Mouse (Mus musculus) CH12.LX (cell line): ENCODE measurements around the gene Pld5. TPM values are rescaled to one million over a fixed set of nuclear protein-coding genes. Genes with fewer than 3 reads are reported as not detected.

Experiments
- DNase-seq: peaks from one replicate; pipeline ENCODE4 v3.0.0-alpha.2; 2013; ENCODE audit errors: extremely low read depth
- H3K27ac ChIP-seq: 2 replicates; pipeline ENCODE4 v1.5.1; 2012; ENCODE audit warnings: low read depth, mild to moderate bottlenecking, control low read depth, moderate library complexity; ENCODE audit not compliant: insufficient read depth
- H3K27me3 ChIP-seq: replicated peaks from 2 replicates; pipeline ENCODE3; 2012; ENCODE audit warnings: inconsistent platforms
- H3K36me3 ChIP-seq, 2 experiments: replicated peaks in 1 of 2; 2 replicates each; pipeline versions ENCODE3 to v1.6.1; 2012; ENCODE audit warnings: inconsistent platforms in 1 of 2, low read length in 1 of 2, mild to moderate bottlenecking in 1 of 2, mixed read lengths in 1 of 2, moderate library complexity in 1 of 2; ENCODE audit not compliant: control insufficient read depth in 1 of 2, insufficient read depth in 1 of 2
- H3K4me1 ChIP-seq, 2 experiments: 2 replicates each; pipeline ENCODE4 v1.6.1; 2012; ENCODE audit warnings: inconsistent platforms in 1 of 2, moderate library complexity in 1 of 2; ENCODE audit not compliant: insufficient read depth in 2 of 2, control insufficient read depth in 1 of 2
- H3K4me2 ChIP-seq: 2 replicates; pipeline ENCODE4 v1.6.1; 2012; ENCODE audit warnings: low read depth, mild to moderate bottlenecking, control low read depth; ENCODE audit not compliant: poor library complexity, insufficient read depth, severe bottlenecking
- H3K4me3 ChIP-seq, 3 experiments: fragments of 150-350 bp in 1 of 3; sonication (generic) in 1 of 3; replicated peaks in 1 of 3; 2 replicates each; pipeline versions ENCODE3 to v1.5.1; 2011 to 2012; ENCODE audit warnings: low read depth in 2 of 3, low read length in 2 of 3, mild to moderate bottlenecking in 2 of 3, moderate library complexity in 2 of 3, control low read depth in 1 of 3, improper control_type of control experiment in 1 of 3, inconsistent platforms in 1 of 3, mixed read lengths in 1 of 3; ENCODE audit not compliant: poor library complexity in 1 of 3
- H3K79me2 ChIP-seq: replicated peaks from 2 replicates; pipeline ENCODE4 v1.6.1; 2012; ENCODE audit warnings: mild to moderate bottlenecking, moderate library complexity; ENCODE audit not compliant: control insufficient read depth, poor library complexity, insufficient read depth, severe bottlenecking; ENCODE audit errors: extremely low read depth
- H3K9ac ChIP-seq: 2 replicates; pipeline ENCODE4 v1.6.1; 2012; ENCODE audit warnings: low read depth, mild to moderate bottlenecking, control low read depth, moderate library complexity; ENCODE audit not compliant: insufficient read depth
- H3K9me3 ChIP-seq: replicated peaks from 2 replicates; pipeline ENCODE3; 2012; ENCODE audit warnings: low read length, inconsistent platforms, mixed read lengths
- BHLHE40 ChIP-seq: IDR thresholded peaks from 2 replicates; pipeline ENCODE4 v1.6.1; 2011; ENCODE audit warnings: mild to moderate bottlenecking, low read depth, low read length, improper control_type of control experiment
- CHD1 ChIP-seq: IDR thresholded peaks from 2 replicates; pipeline ENCODE4 v1.6.1; 2012; ENCODE audit warnings: low read depth, low read length, improper control_type of control experiment, inconsistent platforms
- CHD2 ChIP-seq: IDR thresholded peaks from 2 replicates; pipeline ENCODE4 v1.6.1; 2011; ENCODE audit warnings: low read length, improper control_type of control experiment
- E2F4 ChIP-seq: IDR thresholded peaks from 2 replicates; pipeline ENCODE4 v1.6.1; 2011; ENCODE audit warnings: low read depth, low read length, improper control_type of control experiment; ENCODE audit not compliant: insufficient replicate concordance
- ETS1 ChIP-seq: conservative IDR thresholded peaks from 2 replicates; pipeline ENCODE4 v1.6.1; 2012; ENCODE audit warnings: low read depth, mild to moderate bottlenecking, inconsistent platforms, low read length, improper control_type of control experiment, moderate library complexity
- GABPA ChIP-seq: IDR thresholded peaks from 2 replicates; pipeline ENCODE4 v1.6.1; 2012; ENCODE audit warnings: low read depth, low read length, improper control_type of control experiment, inconsistent platforms; ENCODE audit not compliant: insufficient replicate concordance
- HCFC1 ChIP-seq: IDR thresholded peaks from 2 replicates; pipeline ENCODE4 v1.6.1; 2012; ENCODE audit warnings: low read depth, mild to moderate bottlenecking, inconsistent platforms, low read length, improper control_type of control experiment
- JUN ChIP-seq: IDR thresholded peaks from 2 replicates; pipeline ENCODE4 v1.6.1; 2011; ENCODE audit warnings: low read depth, mild to moderate bottlenecking, low read length, improper control_type of control experiment, moderate library complexity; ENCODE audit not compliant: insufficient read depth
- MAFK ChIP-seq: IDR thresholded peaks from 2 replicates; pipeline ENCODE4 v1.6.1; 2011; ENCODE audit warnings: low read length, improper control_type of control experiment; ENCODE audit not compliant: insufficient replicate concordance
- MEF2A ChIP-seq: IDR thresholded peaks from 2 replicates; pipeline ENCODE4 v1.6.1; 2014; ENCODE audit warnings: low read depth, mild to moderate bottlenecking, inconsistent platforms, low read length, improper control_type of control experiment, borderline replicate concordance
- MXI1 ChIP-seq: IDR thresholded peaks from 2 replicates; pipeline ENCODE4 v1.6.1; 2011; ENCODE audit warnings: mild to moderate bottlenecking, low read depth, low read length, improper control_type of control experiment
- MYC ChIP-seq: IDR thresholded peaks from 2 replicates; pipeline ENCODE4 v1.6.1; 2011; ENCODE audit warnings: low read depth, mild to moderate bottlenecking, improper control_type of control experiment, low read length
- NELFE ChIP-seq: IDR thresholded peaks from 2 replicates; pipeline ENCODE4 v1.6.1; 2011; ENCODE audit warnings: low read depth, low read length, improper control_type of control experiment
- PAX5 ChIP-seq: IDR thresholded peaks from 2 replicates; pipeline ENCODE4 v1.6.1; 2012; ENCODE audit warnings: low read length, inconsistent platforms, mixed read lengths
- RAD21 ChIP-seq: IDR thresholded peaks from 2 replicates; pipeline ENCODE4 v1.6.1; 2011; ENCODE audit warnings: low read depth, mild to moderate bottlenecking, low read length, improper control_type of control experiment, moderate library complexity
- RCOR1 ChIP-seq: conservative IDR thresholded peaks from 2 replicates; pipeline ENCODE4 v1.6.1; 2012; ENCODE audit warnings: low read depth, mild to moderate bottlenecking, inconsistent platforms, low read length, improper control_type of control experiment
- TBP ChIP-seq: conservative IDR thresholded peaks from 2 replicates; pipeline ENCODE4 v1.6.1; 2011; ENCODE audit warnings: low read depth, low read length, improper control_type of control experiment
- UBTF ChIP-seq: IDR thresholded peaks from 2 replicates; pipeline ENCODE4 v1.6.1; 2012; ENCODE audit warnings: low read depth, mild to moderate bottlenecking, inconsistent platforms, low read length, improper control_type of control experiment, moderate library complexity
- dilution Hi-C: fragments of 300-500 bp; cut with MboI; formaldehyde crosslinking; loops from 2 replicates; pipeline ENCODE4 v1.14.3; 2020; ENCODE audit warnings: low sequenced_read_pairs; ENCODE audit not compliant: extremely low pct_unique_long_range_greater_than_20kb, extremely low pct_ligation_motif_present
- in situ Hi-C: fragments of 300-500 bp; cut with MboI; formaldehyde crosslinking; loops from 3 replicates; pipeline ENCODE4 v1.14.3; 2019; ENCODE audit warnings: low sequenced_read_pairs, low pct_ligation_motif_present, low pct_unique_long_range_greater_than_20kb, mixed read lengths
- polyA plus RNA-seq: library from polyadenylated mRNA; unstranded; fragments of >175 nt; gene quantifications from 2 replicates; pipeline ENCODE4 v1.2.1, GENCODE M21; 2012; ENCODE audit warnings: low read depth; ENCODE audit not compliant: insufficient read length
- total RNA-seq, 2 experiments: library from RNA; depleted of rRNA; stranded (reverse); fragments of 300-350 nt in 1 of 2; fragments of >200 nt in 1 of 2; gene quantifications; 2 replicates each; pipeline ENCODE4 v1.2.3; 2012 to 2014

The Pld5 gene
- total and polyA plus RNA-seq, 3 experiments = not detected

GRCm38 (mm10) chr1:176076799-176077198 is 198.3 kb downstream of the Pld5 start:
- TF ChIP-seq ETS1 (no peak), HCFC1 (no peak), RCOR1 (no peak), MEF2A (no peak), UBTF (no peak), MXI1 (no peak), CHD1 (no peak), BHLHE40 (no peak), MYC (no peak), JUN (no peak)
- no peaks in the 10 kb centered on the region for H3K79me2 ChIP-seq
- no peak overlapping the region for H3K4me2 ChIP-seq
- H3K36me3 ChIP-seq = no peaks in the 10 kb centered on the region
- H3K27ac ChIP-seq = no peak overlapping the region
- no peaks in the 10 kb centered on the region for H3K27me3 ChIP-seq
- in situ Hi-C loops (no loop called here), dilution Hi-C loops (no loop called here)
- no peak overlapping the region for H3K4me3 ChIP-seq
- peaks cover 0 to 5% of the 10 kb centered on the region in 2 experiments; a peak in 1 of 4 replicates for H3K4me1 ChIP-seq
- H3K9ac ChIP-seq = no peak overlapping the region
- no peaks in the 10 kb centered on the region for H3K9me3 ChIP-seq
- DNase-seq = no peak

GRCm38 (mm10) chr1:176075810-176076209 is 199.3 kb downstream of the Pld5 start:
- Histone ChIP-seq H3K4me3 (no peak overlapping the region), H3K27ac (no peak overlapping the region), H3K4me1 (peaks cover 0 to 5% of the 10 kb centered on the region in 2 experiments; a peak in 1 of 4 replicates), H3K79me2 (no peaks in the 10 kb centered on the region), H3K4me2 (no peak overlapping the region), H3K36me3 (no peaks in the 10 kb centered on the region), H3K9me3 (no peaks in the 10 kb centered on the region), H3K27me3 (no peaks in the 10 kb centered on the region), H3K9ac (no peak overlapping the region)
- dilution Hi-C loops = no loop called here
- in situ Hi-C loops = no loop called here
- TF ChIP-seq MAFK = no peak
- no peak for TF ChIP-seq MXI1
- no peak for TF ChIP-seq GABPA
- no peak for TF ChIP-seq NELFE
- TF ChIP-seq PAX5 = no peak
- TF ChIP-seq CHD2 = no peak
- TF ChIP-seq TBP = no peak
- TF ChIP-seq RAD21 = no peak
- no peak for TF ChIP-seq UBTF
- no peak for TF ChIP-seq E2F4
- no peak for DNase-seq
